Mouse (Mus musculus) erythroblast, embryonic 14.5 days (primary cell): Measurements from ENCODE around the gene Adam33.

ENCODE experiments used
- GATA1 ChIP-seq: IDR thresholded peaks from 2 replicates; pipeline ENCODE4 v1.6.1; 2012; ENCODE audit warnings: low read length, inconsistent platforms, mixed read lengths
- TAL1 ChIP-seq: IDR thresholded peaks from 3 replicates; pipeline ENCODE4 v1.6.1; 2012; ENCODE audit warnings: low read length, inconsistent platforms, mixed read lengths

DNA sequence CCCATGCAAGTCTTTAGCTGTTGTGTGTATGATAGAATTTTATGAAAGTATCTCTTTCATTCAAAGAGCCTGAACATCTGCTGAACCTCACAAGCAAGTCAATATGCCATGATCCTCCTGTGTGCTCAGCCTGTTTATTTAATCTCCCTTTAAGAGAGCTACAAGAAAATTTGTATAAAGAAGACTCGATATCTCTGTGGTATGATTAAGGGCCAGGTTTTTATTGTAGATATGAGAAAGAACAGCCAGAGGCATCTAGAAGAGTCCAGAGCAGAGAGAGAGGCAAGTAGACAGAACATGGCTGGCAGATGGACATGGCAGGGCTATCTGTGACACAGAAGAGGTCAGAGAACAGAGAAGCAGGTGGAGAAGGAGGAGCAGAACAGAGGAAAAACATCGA, 17.6 kb downstream of the Adam33 start:
- TF ChIP-seq GATA1 (no peak), TAL1 (no peak)
